Mouse (Mus musculus): ENCODE measurements at regions not wholly inside any gene's neighbourhood (a gene's known extent, or its start where the extent isn't known, plus 50 kb on each side); places are given as distances from the start of the nearest gene placed in this dataset.

DNA sequence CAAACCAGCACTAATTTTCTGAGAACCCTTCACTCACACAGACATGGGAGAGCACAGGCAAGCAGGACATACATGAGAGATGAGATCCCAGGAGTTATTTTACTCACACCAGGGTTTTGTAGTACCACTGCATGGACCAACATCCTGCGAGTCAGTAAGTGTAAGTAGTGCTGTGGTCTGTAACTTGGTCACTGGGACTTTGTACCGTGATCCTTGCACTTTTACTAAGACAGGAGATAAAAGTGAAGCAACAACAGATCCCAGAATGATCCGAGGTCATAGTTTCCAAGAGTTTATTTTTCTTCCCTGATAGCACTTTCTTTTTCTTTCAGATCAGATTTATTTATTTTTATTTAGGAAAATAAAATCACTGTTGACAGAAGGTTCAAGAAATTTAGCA, 54.1 kb upstream of the Mtap start:
- DNase-seq (ENCODE audit: low read depth, low spot score): no peak

DNA sequence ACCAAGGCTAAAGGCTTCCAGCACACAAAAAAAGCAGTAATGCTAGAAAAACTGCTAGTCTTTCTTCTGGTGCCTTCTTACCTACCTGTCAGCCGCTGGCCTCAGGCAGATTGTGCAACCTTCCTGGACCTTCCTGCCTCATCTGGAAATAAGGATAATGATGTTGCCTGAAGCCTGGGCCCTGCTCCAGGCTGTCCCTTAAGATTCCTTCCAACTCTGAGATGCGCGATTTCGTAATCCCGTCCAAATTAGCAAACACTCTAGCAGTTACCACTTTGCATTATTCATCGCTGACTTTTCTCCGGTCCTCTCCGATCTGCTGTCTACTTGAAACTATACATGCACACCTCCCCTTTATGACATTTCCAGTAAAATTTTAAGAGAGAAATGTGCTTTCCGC, 58.4 kb upstream of the Mtap start:
- no peak for DNase-seq (ENCODE audit: low read depth, low spot score)

DNA sequence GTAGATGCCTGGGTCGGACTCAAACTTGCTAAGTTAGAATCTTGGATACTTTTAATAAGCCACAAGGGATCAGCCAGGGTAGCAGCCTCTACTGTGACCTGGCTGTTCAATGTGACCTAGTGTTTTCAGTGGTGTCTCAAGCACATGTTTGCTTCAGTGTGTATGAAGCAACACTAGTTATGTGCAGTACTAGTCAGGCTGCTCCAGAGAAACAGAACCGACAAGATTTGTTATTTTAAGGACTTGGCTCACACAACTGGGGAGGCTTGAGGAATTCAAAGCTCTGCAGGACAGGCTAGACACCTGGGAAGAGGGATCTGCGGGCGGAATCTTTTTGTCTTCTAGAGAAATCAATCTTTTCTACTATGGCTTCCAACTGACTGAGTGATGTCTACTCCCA, 62.2 kb upstream of the Mtap start:
- no peak for DNase-seq (ENCODE audit: low read depth, low spot score)

DNA sequence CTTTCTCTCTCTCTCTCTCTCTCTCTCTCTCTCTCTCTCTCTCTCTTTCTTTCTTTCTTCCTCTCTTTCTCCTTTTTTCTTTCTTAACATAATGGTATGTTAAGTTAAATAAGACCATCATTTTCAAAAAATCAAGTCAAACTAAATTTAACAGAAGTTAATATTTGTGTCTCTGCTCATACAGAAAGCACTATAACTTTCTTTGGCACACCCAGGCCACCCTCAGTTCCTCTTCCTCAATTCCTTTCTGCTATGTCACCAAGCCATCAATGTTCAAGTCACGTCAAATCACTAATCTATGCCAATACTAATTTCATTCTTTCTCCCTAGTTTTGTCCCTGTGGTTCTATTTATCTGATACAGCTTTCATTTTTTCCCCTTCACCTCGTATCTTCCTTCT, 66.5 kb upstream of the Mtap start:
- no peak for DNase-seq (ENCODE audit: low read depth, low spot score)

DNA sequence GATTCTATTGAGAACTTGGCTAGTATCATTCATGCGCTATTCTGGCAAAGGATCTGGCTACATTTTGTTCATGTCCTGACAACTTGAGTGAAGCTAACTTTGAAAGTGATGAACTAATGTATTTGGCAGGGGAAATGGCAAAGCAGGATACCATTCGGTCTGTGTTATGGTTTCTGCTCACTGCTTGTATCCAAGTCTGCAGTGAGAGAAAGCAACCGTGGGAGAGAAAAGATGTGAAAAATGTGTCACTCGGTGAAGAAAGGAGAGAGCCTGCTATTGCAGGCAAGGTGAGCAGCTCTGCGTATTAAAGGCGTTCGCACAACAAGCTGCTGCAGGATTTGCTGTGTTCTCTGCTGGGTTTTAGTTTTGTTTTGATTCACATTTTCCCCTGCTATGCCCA, 72.5 kb upstream of the Mtap start:
- DNase-seq (ENCODE audit: low read depth, low spot score): no peak

DNA sequence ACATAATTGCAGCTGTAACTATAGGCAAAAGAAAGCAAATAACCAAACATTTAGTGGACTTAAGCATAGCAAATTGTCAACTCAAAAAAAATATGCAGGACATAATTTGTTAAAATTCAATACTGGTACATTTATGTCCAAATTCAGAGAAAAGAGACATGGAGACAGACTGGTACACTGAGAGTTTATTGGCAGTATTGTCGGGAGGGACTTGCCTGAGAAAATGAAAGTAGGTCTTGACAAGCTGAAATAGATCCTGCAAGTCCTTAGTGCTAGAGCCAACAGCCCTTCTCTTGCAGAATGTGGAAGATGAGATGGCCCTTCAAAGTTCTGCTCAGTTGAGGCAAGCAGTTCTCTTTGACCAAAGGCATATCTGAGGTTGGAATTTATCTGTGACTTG, 74.5 kb upstream of the Mtap start:
- no peak for DNase-seq (ENCODE audit: low read depth, low spot score)

DNA sequence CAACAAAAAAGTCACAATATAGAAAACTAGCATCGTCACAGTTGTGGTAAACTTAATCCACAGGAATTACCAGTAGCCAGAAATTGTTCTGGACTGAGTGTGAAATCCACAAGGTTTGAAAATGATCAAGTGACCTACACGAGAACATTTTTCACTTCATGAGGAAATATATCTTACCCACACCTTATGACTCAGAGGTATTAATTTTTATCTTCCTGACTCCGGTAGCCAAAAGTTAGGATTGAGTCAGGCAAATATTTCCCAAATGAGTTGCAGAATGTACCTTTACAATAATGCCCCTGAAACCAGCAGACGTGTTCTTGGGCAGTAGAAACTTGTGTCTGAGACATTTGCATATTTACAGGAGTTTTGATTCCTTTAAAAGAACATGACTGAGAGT, 75.3 kb upstream of the Mtap start:
- DNase-seq (ENCODE audit: low read depth, low spot score): no peak

DNA sequence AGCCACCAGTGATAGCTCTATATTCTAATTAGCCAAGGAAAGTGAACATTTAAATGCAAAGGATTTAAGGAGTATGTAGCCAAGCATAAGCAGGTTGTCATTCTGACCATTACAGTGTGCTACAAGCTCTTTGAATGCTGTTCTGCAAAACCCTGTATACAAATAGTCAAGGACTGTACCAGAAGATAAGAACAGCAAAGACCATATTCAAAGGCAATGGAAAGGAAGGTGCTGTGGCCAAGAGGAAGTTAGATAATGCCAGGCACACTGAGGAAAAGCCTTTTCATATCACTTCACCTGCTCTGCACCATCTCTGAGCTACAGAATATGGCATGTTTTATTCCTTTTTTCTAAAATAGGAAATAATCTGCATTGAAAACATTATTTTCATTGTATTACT, 79.3 kb upstream of the Mtap start:
- no peak for DNase-seq (ENCODE audit: low read depth, low spot score)

DNA sequence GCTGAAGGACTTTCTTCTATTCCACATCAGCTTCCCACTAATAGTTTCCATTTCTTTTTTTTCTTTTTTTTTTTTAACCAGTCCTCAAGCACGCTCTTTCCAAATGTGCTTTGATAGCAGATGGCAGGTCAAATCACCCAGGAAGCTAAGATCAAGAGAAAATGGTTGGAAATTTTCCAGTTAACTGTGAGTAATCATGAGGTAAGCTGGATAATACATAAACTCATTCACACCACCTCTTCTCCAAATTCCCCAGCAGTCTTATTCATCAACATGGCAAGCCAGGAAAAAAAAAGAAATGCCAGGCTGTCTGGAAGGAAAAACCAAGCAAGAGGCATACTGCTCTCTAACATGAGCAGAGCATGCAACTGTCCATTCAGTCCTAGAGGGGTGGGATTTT, 79.8 kb upstream of the Mtap start:
- no peak for DNase-seq (ENCODE audit: low read depth, low spot score)

DNA sequence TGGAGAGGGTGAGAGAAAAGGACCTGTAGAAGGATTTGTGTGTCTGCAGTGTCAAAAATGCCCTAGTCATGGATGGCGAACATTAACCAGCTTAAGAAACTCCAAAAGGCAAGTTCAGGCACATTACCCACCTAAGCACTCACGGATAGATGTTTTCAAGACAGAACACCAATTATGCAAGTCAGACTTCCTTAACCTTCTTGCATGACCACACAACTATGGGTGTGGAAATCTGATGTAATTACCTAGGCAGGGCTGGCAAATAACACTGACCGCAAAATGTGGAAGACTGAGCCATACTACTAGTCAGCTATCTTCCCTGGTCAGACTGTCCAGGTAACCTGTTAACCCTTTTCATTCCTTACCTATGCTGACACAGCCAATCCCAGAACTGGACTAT, 81.0 kb upstream of the Mtap start:
- DNase-seq (ENCODE audit: low read depth, low spot score): no peak

DNA sequence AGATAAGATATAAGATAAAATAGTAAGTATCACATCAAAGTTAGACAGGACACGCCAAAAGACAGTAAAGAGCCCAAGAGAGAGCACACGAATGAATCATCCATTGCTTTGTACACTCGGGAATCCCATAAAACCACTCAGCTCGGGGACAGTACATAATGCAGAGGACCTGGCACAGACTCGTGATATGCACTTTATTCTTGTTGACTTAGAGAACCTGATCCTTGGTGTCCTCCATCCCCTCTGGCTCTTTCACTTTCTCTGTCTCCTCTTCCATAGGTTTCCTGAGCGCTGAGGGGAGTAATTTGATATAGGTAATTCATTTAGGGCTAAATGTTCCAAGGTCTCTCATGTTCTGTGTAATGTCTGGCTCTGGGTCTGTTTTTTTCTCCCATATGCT, 83.3 kb upstream of the Mtap start:
- no peak for DNase-seq (ENCODE audit: low read depth, low spot score)

DNA sequence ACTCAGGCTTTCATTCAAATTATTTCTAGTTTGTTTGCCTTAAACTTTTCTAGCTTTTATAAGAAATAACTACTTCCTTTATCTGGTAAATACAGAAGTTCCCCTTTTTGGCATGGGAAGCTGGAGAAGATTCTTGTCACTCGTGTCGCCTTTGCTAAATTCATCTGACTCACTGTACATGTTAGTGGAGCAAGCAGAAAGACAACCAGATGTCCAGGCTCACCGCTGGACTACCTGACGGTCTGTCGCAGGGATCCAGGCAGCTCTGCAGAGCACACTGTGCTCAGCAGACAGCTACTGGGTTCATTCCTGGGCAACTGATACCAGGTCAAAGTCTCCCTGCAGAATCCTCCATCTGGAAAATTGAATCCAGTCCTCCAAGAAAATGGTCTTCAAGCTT, 85.0 kb upstream of the Mtap start:
- DNase-seq (ENCODE audit: low read depth, low spot score): no peak

DNA sequence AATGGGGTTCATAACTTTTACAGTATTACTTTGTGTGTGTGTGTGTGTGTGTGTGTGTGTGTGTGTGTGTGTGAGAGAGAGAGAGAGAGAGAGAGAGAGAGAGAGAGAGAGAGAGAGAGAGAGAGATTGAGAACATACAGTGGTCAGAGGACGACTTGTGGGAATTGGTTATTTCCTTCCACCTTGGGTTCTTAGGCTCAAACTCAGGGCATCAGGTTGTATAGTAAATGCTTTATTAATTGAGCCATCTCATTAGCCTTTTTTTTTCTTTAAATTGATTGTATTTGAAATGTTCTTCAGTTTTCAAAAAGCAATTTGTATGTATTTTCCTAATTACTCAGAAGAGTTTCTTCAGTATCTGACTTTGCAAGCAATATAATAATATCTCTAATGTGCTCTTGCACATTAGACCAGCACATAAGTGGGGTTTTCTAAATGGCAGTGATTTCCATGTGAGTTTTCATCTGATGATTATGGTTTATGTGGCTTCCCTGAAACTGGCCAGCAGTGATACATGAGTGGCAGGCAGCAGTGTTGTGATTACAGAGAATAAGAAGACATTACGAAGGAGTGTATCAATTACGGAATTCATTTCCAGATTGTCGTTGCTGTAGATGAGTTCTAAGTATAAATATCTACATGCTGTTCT, 86.2 kb upstream of the Mtap start:
- DNase-seq (ENCODE audit: low read depth, low spot score): no peak

DNA sequence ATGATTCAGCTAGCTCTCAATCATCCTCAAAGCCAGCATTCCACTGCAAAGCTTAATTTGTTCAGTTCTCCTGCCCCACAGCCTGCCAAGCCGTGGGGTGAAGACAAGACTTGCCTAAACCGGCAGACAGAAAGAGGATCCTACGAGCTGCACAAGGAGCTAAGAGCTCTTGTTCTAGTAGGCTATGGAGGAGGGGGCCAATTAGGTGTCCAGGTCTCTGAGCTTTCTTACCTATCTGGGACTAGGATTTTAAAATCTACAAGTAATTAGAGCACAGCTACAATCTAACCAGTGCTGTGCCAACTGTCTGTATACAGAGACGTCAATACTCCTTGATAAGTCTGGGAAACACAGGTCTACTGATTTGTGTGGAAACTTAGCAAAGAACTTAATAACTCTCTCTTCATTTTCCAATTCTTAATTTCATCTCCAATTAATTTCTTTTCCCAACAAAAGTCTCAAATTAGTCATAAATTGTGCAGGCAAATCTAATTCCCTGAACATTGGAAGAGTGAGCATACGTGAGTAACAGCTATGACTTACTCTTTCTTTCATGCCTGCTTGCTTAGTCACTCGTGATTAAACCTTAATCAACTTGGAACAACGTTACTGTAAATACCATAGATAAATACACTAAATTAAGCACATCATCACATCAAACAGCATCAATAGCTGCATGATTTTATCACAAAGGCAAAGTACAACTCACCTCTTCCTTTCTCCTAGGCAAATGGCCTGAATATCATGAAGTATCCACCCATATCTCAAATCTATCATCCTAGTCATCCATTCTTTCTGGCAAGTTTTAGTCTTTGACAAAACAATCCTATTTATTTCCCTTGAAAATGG, 87.1 kb upstream of the Mtap start:
- DNase-seq (ENCODE audit: low read depth, low spot score): no peak

DNA sequence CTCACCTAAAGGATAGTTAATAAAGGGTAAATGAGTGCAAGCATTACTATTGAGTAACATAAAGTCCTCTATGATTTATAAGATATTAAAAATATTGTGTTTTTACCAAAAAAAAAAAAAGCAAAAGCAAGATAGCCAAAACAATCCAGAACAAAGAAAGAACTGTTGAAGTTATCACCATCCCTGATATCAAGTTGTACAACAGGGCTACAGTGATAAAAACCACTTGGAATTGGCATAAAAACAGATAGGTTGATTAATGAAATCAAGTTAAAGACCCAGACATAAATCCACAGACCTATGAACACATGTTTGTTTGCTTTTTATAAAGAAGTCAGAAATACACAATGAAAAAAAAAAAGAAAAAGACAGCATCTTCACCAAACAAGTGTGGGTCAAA, 92.4 kb upstream of the Mtap start:
- no peak for DNase-seq (ENCODE audit: low read depth, low spot score)

DNA sequence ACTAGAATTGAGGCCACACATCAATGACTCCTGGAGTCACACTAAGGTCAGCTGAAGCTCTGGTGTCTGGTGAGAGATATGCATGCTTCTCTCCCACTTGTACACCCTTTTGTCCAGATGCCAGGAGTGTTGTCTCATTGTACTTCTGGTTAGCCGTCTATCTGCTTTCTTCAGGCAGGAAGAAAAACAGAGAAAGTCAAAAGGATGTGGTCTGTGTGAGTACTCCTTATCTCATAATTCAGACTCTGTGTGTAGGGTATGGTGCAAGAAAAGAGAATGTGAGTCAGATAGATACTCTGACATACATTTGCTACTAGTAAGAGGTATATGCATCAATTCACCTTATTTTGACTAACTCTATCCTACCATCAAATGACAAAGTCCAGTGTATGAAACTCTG, 92.9 kb upstream of the Mtap start:
- no peak for DNase-seq (ENCODE audit: low read depth, low spot score)

DNA sequence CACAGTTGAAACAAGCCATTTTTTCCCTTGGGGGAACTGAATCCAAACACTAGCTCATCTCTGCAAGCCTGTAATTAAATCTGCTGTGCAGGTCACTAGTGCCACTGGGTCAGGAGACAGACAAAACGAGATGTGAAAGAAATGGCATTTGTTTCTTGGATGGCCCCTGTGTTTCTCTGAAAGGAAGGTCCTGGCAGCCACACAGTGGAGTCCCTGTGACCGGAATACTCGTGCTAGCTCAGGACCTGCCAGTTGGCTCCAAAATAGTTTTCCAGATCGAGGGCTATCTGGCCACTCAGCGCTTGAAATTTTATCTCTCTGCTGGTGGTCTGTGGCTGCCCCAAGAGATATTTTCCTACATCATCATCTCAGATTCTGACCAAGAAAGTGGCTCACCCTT, 96.1 kb upstream of the Mtap start:
- DNase-seq (ENCODE audit: low read depth, low spot score): no peak

DNA sequence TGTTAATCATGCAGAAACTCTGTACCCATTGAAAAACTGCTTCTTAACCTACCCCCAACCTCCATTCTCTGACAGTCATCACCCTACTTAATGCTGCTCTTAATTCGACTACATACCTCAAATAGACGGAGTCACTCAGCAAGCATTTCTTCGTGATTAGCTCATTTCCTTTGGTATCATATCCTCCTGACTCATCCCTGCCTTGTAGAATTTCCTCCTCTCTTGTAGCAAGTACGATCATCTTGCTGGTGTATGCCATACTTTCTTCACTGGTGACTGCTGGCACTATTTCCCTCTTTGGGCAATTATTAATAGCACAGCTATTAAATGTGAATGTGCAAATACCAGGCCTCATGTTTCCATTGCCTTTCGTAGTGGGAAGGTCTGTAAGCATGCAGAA, 98.0 kb upstream of the Mtap start:
- DNase-seq (ENCODE audit: low read depth, low spot score): no peak

DNA sequence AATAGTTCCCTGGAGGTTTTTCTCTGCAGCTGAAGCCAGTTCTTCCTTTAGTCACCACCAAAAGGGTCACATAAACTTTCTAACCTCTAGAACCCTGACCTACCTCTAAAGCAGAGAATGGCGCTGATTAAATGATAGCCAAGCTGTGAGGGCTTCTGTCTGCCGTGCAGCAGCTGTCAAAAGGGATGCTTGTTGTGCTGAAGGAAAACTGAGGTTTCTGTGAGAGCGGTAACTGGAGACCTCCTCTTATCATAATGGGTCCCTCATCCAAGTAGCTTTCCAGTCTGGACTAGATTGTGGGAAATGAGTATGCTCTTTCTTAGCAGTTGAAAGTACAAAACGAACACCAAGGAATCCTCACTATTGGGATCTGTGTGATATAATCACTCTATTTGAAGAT, 98.8 kb upstream of the Mtap start:
- DNase-seq (ENCODE audit: low read depth, low spot score): no peak

DNA sequence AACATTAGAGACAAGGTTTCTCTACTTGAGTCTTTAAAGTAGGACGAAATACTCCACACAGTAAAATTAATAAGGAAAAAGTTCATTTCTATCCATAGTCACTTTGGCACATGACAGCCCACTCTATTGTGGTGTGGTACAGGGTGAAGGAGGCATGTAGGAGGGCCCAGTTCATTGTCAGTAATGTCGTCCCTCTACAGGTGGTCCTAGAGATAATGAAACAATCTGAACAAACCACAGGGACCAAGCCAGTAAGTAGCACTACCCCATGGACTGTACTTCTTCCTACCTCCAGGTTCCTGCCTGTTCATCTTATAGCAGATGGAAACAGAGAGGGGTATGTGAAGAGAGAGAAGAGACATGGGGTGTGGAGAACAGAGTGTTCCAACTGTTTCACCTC, 102.1 kb upstream of the Mtap start:
- DNase-seq (ENCODE audit: low read depth, low spot score): no peak

DNA sequence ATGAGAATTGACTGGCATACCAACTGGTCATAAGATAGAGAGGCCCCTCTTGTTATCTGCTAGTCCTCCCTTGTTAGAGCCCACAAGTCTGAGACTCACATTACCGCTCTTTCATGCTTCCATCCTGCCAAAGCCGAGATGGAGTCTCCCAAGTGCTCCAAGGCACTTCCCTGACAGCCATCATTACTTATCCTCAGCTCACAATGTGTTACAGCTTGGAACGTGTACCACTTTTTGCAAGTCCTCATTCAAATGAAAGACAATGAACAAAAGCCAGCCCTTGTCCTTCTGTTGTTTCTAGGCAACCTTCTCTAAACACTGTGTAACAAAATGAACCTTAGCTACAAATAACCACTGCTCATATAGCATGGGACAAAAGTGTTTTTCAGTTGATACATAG, 102.6 kb upstream of the Mtap start:
- DNase-seq (ENCODE audit: low read depth, low spot score): no peak

DNA sequence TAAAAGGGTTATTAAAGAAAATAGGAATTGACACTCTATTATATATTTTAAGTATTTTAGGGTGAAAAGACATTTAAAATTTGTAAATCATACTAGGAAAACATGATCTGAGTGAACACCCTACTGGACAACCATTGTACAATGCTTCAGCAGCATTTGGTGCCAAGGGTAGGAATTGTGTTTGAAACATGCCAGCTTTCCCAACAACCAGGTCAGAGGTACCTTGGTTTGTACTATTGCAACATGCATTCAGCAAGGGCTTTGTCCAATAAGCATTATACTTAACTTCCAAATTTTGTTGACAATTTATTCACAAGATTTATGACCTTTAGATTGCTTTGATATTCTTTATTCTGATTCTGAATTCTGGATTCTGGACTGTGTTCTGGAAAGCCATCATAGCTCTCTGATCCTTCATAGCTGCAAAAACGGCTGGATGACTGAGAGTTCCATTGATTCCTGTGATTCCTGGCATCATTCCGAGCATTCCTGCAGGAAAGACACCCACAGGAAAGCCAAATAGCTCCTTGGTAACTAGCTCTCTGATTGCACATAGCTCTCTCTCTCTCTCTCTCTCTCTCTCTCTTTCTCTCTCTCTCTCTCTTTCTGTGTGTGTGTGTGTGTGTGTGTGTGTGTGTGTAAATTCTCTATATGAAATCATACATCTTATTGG, 124.1 kb upstream of the Mtap start:
- DNase-seq (ENCODE audit: low read depth, low spot score): no peak

DNA sequence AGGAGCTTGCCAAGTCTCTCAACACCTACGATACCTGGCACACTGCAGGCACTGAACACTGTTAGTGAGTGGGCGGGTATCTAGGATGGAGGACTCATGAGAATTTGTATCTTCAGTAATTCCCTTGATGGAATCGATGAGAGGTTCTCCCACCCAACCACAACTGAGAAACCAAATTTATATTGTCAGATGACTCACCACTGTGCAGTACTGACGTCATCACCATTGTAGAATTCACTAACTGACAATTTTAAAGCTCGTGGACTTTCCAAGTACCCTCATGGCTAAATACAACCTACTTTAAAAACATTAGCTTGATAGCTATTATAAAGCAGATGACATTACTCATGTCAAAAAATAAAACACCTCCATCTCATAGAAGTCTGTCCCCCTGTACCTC, 128.4 kb upstream of the Mtap start:
- DNase-seq (ENCODE audit: low read depth, low spot score): no peak

Data from ES-CJ7 (cell line).